Mouse (Mus musculus) gastrocnemius, postnatal 4 days (tissue): ENCODE measurements around the gene Nifk. TPM values are rescaled to one million over a fixed set of nuclear protein-coding genes. Genes with fewer than 3 reads are reported as not detected.
A peak's percentile ranks its signal among the peaks of the same experiment; 100 is the strongest.

Experiments used
- DNase-seq, 2 experiments: peaks; one replicate each; pipeline ENCODE4 v3.0.0; 2021 to 2022; ENCODE audit warnings: low spot score in 2 of 2, mixed read lengths in 2 of 2
- long read RNA-seq, 2 experiments: library from polyadenylated mRNA; stranded (forward); transcript quantifications; one replicate each; pipeline ENCODE4 v2.0.0; 2021
- total RNA-seq, 2 experiments: library from RNA; stranded (reverse); gene quantifications; 2 replicates each; pipeline ENCODE4 v1.2.3; 2021

The Nifk gene
- 10 to 100 TPM; 27.2 to 29.4 TPM for total RNA-seq
- long read RNA-seq, experiment 1, transcript Nifk-201 (7 exons, 1,889 nt): major isoform, 50 of 54 reads
- long read RNA-seq, experiment 1, partial matches to known transcripts: 1 of 54 reads
- long read RNA-seq, experiment 1, other reads (novel, unspliced or antisense): 3 of 54 reads
- long read RNA-seq, experiment 2, transcript Nifk-201 (7 exons, 1,889 nt): major isoform, 52 of 54 reads
- long read RNA-seq, experiment 2, partial matches to known transcripts: 0 of 54 reads
- long read RNA-seq, experiment 2, other reads (novel, unspliced or antisense): 2 of 54 reads

DNA sequence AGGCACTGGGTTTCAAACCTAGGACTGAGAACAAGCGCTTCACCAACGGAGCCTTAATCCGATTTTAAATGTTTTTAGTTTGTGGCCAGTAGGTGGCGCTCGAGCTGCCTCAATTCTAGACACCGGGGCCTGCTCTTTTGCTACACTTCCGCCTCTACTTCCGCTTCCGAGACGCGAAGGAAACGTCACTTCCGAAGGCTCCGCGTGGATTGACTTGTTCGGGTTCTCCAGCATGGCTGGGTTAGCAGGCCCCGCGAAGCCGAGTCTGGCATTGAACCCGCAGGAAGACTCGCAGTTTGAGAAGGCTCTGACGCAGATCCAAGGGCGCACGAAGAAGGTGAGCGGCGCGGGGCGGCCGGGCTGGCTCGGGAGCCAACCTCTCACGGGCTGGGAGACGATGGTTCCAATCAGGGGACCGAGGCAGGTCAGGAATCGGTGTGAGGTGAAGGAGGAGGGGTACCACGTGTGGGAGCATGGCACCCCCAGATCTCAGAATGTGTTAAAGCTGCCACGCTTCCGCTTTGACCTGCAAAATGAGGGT lies at the start of gene Nifk:
Nifk (plus strand) TSS at position 179 of the 541 bp plus-strand sequence.
- peak; percentile 79 to 90 for DNase-seq

DNA sequence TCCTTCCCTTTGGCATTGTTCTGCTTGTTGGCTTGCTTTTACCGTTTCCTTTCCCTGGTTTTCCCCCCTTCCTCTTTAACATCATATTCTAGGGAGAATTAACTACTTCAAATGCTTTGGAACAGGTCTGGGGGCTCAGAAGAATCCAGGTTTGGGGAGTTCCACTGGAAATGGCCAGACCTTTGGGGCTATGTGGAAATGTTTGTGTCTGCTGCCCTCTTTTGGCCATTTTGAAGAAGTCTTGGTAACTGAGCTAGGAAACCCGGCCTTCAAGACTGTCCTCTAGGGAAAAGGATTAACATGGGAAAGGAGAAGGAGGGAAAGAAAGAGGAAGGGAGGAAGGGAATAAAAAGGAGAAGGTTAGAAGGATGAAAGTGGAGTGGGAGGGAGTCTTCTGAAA lies 46.5 kb upstream of the Nifk start:
- no peak for DNase-seq

DNA sequence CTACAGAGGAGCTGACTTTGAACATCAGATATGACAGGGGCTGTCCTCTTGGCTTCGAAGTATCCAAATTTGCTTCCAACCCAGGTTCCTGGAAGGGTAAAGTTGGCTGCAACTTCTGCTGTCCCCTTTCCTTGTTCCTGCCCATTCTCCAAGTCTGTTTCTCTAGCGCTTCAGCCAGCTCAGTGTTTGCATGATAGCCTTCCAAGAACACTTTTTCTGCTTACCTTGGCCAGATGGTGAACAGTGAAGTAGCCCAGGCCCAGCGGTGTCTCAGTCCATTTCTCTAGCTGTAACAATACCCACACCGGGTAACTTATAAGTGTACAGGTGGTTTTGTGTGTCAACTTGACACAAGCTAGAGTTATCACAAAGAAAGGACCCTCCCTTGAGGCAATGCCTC lies 29.3 kb upstream of the Nifk start:
- no peak for DNase-seq

DNA sequence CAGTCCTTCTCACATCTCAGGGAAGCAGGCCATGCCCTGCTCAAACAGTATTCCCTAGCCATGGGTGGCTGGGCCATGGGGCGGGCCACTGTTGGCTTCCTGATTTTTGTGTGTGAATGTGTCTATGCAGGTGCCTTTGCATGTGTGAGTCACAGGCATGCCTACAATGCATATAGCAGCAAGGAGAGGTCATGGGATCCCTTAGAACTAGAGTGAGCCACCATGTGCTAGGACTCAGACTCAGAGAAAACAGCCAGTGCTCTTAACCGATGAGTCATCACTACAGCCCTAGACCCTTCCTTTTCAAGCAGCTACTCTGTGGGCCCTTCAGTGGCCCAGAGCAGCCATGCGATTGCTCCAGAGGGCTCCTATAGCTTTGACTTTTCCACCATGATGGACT lies 27.4 kb upstream of the Nifk start:
- DNase-seq: no peak

DNA sequence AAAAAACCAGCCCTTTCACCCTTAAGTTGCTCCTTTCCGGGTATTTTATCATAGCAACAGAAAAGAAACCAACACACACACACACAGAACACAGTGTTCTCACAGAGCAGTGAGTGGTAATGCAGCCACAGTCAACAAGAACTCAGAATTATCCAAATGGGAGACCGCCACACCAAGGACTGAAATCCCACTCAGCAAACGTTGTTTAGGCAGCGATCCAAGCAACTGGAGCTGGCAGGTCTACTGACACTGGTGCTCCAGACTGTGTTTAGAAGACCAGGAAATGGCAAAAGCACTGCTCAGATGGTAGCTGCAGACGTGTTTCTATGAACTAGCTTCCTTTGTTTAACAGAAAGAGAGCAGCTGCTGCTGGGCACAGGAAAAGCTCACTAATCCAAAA lies 26.8 kb upstream of the Nifk start:
- DNase-seq: no peak

DNA sequence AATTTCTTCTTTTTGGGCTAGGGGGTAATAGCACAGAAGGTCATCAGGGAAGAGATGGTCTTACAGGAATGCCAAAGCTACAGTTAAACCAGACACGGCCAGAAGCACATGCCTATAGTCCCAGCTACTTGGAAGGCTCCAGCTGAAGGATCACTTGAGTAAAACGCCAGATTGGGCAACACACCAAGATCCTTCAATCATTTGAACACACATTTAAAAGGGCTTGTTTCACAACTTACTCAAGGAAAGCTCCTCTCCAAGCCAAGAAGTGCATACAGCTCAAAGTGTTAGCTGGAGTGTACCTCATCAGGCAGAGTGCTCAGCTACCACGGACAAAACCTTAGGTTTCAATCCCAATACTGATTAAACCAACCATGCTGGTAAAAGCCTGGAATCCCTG lies 25.0 kb upstream of the Nifk start:
- DNase-seq: no peak

DNA sequence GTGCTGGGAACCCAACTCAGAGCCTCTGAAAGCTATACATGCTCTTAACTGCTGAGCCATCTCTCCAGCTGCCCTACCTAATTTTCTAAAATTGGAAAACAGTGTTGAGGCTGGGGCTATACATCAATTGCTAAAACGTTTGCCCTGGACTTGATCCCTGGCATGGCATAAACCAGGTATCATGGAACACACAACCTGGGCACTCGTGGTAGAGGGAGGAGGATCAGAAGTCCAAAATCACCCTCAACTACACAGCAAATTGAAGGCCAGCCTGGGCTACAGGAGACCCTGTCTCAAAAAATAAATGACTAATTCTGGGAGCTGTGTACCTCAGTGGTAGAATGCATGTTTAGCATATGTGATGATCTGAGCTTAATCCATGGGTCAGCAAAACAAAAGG lies 23.9 kb upstream of the Nifk start:
- DNase-seq: no peak

DNA sequence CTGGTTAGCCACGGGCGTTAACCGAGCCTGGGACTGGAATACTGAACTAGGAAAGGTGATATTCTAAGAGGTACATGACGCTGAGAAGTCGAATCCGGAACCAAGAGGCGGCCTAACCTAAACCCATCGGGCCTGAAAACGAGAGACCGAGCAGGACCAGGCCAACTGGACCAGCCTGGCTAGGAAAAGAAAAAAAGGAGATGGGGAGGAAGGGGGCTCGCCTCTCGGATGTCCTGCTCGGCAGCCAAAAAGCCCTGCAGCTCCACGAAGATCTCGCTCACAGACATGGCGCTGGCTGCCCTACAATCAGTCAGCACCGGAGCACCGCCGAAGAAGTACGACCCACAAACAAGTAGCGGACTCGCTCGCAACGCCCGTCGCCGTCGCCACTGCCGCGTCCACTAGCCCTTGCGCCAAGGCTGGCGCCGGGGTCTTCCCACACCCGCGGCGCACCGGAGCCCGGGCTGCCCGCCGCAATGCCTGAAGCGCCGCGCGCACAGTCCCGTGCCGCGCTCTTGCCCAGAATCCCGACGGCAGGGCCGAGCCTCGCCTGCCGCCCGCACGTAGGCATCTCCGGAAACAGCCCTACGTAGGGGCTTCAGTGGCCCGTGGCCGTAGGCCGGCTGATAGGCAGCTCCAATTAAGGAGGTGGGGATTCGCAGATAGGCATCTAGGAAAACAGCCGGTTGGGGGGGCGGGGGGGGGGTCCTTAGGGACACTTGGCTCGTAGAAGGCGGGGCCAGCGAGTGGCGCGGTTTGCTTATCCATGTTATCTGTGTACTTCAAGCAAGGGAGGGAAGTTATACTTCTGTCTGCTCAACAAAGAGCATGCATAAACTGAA lies 10.6 kb upstream of the Nifk start:
- peak; percentile 73 to 87 for DNase-seq

DNA sequence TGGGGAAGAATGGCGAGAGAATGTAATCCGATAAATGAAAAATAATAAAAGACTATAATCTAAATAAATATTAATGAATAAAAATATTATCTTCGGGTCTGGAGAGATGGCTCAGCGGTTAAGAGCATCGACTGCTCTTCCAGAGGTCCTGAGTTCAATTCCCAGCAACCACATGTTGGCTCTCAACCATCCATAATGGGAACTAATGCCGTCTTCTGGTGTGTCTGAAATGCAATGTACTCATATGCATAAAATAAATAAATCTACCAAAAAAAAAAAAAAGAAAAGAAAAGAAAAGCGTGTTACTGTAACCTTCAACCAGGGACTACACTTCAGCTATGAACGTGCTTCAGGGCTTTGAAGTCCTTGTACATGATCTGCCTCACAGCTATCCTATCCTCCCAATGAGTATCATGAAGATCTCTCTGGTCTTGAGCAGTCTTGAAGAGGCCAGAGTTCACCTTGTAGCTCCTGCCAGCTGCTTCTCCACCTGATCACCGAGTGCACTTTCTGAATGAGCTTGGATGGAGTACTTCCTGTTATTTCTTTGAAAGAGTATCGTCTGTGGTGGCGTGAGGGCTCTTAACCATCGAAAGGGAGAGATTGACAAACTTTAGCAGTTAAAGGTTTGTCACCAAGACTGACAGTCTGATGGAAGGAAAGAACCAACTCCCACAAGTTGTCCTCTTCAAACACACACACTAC lies 9.9 kb upstream of the Nifk start, which contains the start of gene Tsn:
Tsn (minus strand) TSS at position 118 of the 705 bp plus-strand sequence.
- DNase-seq: no peak

DNA sequence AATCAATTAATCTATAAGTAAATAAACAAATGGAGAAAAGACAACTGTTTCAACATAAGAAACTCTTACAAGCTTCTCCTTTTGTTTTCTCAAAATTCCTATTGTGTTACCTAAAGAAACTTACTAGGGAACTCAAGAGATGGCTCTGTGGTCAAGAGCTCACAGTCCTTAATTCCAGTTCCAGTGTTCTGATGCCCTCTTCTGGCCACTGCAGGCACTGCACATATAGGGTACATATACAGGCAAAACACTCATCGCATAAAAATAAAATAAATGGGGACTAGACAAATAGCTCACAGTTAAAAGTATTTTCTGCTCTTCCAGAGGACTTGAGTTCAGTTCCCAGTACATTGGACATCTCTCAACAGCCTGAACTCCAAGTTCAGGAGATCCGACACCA lies 943 bp upstream of the Nifk start:
- DNase-seq: no peak

DNA sequence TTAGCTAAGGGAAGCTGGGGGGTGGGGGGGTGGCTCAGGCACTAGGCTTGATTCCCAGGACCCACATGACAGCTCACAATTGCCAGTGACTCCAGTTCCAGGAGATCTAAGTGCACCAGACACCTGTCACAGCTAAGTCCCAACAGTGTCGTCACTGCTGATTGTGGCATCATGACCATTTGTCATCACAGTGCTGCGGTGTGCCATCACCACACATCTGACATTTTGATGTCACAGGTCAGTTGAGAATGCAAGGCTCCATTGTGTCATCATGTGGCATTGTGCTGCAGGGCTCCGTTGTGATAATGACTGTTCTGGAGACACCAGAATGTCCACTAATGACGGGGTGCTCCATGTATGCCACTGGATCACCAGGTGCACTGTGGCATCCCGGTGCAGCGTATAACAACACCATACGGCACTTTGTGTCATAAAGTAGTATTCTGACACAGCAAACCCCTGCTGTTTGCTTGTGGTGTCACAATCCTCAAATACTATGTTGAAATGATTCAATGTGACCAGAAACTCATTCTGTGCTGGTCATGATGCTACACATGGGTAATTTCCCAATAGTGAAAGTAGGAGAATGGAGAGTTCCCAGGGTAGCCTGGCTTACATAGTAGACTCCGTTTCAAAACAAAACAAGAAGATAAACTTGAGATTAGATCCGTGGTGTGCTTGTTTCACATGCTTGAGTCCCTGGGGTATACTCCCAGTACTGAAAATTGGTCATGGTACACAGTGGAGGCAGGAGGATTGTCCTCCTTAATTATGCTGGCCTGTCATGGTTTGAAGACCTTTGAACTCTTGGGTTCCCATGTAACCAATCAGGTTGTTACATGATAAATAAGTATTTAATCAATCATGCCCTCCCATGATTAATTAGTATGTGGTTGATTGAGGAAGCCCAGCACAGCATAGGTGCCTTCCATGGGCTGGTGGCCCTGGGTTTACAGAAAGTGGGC lies 13.4 kb downstream of the Nifk start:
- no peak for DNase-seq

DNA sequence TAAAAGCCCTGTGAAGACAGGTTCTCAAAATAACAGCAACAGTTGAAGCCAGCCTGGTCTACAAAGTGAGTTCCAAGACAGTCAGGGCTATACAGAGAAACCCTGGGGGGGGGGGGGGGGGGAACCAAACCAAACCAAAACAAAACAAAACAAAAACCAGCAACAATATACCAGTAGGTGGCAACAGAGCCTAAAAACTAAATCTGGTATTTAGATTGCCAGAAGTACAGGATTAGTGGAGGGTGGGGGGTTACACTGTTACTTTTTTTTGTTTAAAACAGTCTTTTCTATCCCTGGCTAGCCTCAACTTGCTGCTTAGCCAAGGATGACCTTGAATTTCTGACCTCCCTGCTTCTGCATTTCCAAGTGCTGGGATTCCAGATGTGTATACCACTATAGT lies 14.2 kb downstream of the Nifk start:
- DNase-seq: no peak

DNA sequence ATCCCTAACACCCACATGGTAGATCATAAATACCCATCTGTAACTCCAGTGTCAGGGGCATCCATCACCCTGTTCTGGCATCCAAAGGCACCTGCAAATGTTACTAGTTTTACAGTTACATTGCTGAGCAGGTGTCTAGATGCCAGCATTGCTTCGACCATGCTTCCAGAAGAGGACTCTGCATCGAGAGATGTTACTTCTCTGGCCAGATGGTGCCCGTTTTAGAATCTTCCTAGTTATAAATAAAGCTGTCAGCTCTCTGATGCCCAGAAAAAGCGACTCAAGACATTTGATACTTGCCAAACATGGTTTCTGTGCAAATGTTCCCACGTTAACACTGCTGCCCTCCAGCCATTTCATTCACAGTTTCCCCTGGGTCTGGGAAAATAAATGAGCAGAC lies 16.3 kb downstream of the Nifk start:
- no peak for DNase-seq

DNA sequence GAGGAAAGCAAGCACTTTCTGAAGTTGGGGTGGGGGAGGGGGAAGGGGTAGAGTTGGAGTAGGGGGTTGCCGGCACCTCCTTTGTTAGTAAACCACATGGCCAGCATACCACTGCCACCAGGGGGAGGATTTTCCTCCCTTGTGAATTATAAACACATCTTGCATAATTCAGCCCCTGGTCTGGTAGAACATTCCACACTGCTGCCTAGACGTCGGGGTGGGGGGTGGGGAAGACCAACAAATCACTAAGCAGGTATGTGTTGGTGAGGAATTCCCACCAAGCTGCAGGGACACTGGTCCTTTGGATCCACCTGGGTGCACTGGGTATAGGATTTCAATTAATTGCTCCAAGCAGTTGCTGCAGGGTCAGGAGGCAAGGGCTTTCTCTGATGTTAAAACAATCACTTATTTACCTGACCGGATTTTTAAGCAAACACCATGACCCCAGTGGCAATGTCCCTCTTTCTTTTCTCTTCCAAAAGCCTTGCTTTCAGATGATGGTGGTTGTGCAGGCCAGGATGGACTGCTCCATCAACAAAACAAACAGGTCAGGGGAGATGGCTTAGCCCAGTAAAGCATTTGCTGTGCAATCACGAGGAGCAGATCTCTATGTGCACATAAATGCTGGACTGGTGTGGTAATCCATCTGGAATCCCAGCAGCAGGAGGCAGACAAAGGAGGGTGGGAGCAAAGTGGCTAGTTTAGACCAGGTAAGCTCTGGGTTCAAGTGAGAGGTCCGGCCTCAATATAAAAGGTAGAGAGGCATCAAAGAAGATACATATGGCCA lies 22.2 kb downstream of the Nifk start:
- no peak for DNase-seq

DNA sequence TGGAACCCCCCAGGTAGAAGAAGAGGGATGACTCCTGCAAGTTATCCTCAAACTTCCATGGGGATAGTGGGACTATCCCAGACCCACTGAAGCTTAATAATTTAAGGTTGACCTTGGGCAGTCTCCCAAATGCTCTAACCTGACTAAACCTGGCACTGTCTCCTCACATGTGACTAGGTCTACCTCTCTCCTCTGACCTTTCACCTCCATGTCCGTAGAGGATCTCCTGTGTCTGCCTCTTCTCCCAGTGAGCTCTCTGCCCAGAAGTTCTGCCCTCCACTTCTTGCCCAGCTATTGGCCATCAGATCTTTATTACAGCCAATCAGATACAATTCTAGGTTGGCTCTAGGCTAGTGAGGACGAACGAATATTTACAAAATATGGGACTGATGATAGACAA lies 28.3 kb downstream of the Nifk start:
- no peak for DNase-seq

DNA sequence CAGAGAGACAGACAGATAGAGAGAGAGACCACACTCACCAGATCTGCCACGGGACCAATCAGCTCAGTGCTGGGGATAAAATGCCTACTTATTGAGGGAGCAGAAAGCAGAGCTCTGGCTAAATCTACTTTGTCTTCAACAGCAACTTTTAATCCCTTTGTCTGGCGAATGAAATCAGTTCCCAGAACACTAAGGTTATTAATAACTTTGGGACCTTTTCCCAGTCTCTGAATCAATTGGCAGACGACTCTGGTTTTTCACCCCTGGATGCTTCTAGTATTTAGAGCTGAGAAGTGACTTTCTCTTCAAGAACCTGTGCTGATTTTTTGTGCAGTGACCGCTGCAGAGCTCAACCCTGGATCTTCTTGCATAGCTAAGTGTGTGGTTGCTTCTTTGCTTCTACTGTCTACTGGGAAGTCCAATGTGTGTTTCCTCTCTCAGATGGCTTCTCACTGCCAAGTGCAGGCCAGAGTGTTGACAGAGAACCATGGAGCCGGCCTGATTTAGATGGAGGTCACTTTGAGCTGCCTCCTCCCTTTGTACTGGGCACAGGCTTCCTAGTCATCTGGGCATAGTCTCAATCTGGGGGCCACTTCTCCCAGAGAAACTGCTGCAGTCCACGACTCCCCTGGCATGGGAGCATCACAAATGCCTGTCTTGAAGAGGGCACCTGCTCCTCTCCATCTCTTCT lies 37.6 kb downstream of the Nifk start:
- no peak for DNase-seq

DNA sequence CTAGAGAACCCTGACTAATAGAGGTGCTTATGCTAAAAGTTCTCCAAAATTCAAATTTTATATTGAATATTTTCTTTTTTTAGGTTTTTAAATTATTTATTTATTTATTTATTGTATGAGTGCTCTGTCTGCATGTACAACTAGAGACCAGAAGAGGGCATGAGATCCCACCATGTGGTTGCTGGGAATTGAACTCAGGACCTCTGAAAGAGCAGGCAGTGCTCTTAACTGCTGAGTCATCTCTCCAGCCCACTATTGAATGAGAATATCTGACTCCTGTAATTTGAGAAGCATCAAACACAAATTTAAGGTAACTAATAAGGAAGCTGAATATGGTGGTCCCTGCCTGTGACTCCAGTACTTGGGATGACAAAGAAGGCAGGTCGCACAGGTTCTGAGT lies 46.3 kb downstream of the Nifk start:
- DNase-seq: no peak

DNA sequence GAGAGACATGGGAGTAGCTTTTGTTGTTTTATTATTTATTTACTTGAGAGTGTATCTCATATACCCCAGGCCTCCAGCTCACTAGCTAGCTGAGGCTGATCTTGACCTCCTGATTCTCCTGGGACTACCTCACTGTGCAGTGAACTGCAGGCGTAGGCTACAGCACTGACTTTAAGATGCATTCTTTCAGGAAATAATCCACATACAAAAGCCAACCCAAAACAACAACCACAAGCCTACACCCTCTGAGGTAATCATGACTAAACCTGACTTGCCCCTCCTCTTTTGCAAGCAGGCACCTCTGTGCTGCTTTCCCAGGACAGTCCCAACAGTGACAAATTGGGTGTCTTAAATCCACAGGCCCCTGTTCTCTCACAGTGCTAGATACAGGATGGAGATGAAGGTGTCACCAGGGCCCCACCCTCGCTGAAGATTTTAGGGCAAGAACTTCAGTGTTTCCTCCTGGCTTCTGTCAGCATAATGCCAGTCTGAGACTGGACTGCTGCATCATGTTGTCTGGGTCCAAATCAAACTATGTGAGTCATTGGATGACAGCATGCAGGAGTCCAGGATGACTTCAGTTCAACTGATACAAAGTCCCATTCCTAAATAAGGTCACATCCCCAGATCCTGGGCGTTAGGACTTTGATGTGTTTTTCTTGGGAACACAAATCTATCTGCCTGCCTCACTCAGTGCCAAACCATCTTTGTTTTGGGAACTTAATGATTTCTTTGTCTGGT lies 47.3 kb downstream of the Nifk start:
- no peak for DNase-seq
